Mouse (Mus musculus) cerebellum, adult 2 months (tissue): ENCODE measurements around the gene Edc3. TPM values are rescaled to one million over a fixed set of nuclear protein-coding genes. Genes with fewer than 3 reads are reported as not detected.
A peak's percentile ranks its signal among the peaks of the same experiment; 100 is the strongest.

ENCODE experiments used
- DNase-seq, 2 experiments: peaks; one replicate each; pipeline ENCODE4 v3.0.0; 2021
- H3K27ac ChIP-seq: fragments of 200-500 bp; 2 replicates; pipeline ENCODE4 v1.5.1; 2012; ENCODE audit warnings: low read length, control low read depth, inconsistent platforms; ENCODE audit not compliant: insufficient read depth
- H3K27me3 ChIP-seq: fragments of 200-500 bp; 2 replicates; pipeline ENCODE4 v1.6.1; 2012; ENCODE audit warnings: inconsistent platforms, mild to moderate bottlenecking, low read length, moderate library complexity; ENCODE audit not compliant: control insufficient read depth, insufficient read depth
- H3K4me1 ChIP-seq: fragments of 200-500 bp; 2 replicates; pipeline ENCODE4 v1.6.1; 2011; ENCODE audit warnings: low read length; ENCODE audit not compliant: control insufficient read depth, insufficient read depth
- H3K4me3 ChIP-seq: fragments of 200-500 bp; replicated peaks from 2 replicates; pipeline ENCODE3; 2011; ENCODE audit warnings: mild to moderate bottlenecking, low read depth, low read length, control low read depth; ENCODE audit not compliant: insufficient read depth
- CTCF ChIP-seq: fragments of 200-500 bp; IDR thresholded peaks from 2 replicates; pipeline ENCODE4 v1.5.1; 2011; ENCODE audit warnings: low read depth, mild to moderate bottlenecking, control low read depth, low read length, moderate library complexity, borderline replicate concordance; ENCODE audit not compliant: insufficient read depth
- POLR2A ChIP-seq: fragments of 200-500 bp; IDR thresholded peaks from 2 replicates; pipeline ENCODE4 v1.6.1; 2011; ENCODE audit warnings: low read length, control low read depth, borderline replicate concordance; ENCODE audit not compliant: insufficient read depth
- WGBS: fragments of 180-500 bp; shearing (Covaris S2); methylation state at CpG from one replicate; pipeline ENCODE4 v1.1.7; 2018; 5-methylcytosine and 5-hydroxymethylcytosine counted together
- polyA plus RNA-seq: library from polyadenylated mRNA; depleted of rRNA; stranded (reverse); fragments of >200 nt; gene quantifications from 2 replicates; pipeline ENCODE4 v1.2.3, GENCODE M21; 2012

The Edc3 gene
- polyA plus RNA-seq, 1 experiment = 16.1 TPM

DNA sequence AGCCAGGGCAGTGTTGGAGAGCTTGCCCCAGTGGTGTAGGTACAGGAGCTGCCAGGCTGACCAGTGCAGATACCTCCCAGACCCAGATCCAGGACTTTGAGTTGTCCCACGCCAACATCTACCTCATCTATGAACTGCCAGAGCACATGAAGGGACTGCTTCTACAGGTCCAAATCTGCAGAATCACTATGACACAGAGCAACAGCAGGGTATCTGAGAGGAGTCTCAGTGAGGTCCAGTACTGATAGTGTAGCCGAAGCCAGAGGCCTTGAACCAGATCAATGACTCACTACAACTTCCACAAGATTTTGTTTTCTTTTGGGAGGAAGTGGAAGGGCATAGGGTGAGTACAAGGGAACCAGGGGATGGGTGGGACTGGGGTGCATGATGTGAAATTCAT, 20.6 kb upstream of the Edc3 start, which contains the start of gene Cyp1a1:
TSS of gene Cyp1a1 (plus strand) at position 178 of the 400 bp plus-strand sequence.
- DNase-seq = no peak
- TF ChIP-seq POLR2A = no peak
- no peak for TF ChIP-seq CTCF
- Histone ChIP-seq H3K27ac (no peak within 1 kb of the TSS), H3K4me3 (no peak within 1 kb of the TSS), H3K4me1 (no peaks in the 10 kb centered on the region), H3K27me3 (no peaks in the 10 kb centered on the region)
- 90% methylated on average over 2 of the region's 2 CpGs for WGBS

GRCm38 (mm10) chr9:57688158-57688557, 20.2 kb upstream of the Edc3 start:
- no peaks in the 10 kb centered on the region for H3K4me1 ChIP-seq
- 51% methylated on average over 2 of the region's 2 CpGs for WGBS
- no peak for DNase-seq
- peak; percentile 5; the same call in 1 of the 2 replicates for TF ChIP-seq CTCF
- TF ChIP-seq POLR2A = no peak
- H3K27me3 ChIP-seq = no peaks in the 10 kb centered on the region
- no peak overlapping the region for H3K27ac ChIP-seq
- H3K4me3 ChIP-seq = no peak overlapping the region

DNA sequence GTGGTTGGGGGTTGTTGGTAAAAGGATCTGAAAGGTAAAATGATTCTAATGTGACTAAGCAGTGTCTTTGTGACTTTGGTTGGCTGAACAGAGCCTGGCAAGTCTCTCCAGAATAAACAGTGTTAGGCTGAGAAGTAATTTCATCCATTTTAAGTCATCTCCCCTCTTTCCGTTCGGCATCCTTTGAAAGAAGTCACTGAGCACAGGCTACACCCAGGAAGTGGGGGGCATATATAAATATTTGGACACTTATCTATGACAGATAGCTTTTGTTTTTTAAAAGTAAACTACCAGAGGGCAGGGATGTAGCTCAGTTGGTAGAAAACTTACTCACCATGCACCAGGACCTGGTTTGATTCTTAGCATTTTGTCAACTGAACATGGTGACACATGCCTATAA, 19.7 kb upstream of the Edc3 start:
- Histone ChIP-seq H3K27ac (no peak overlapping the region), H3K4me1 (no peaks in the 10 kb centered on the region), H3K27me3 (no peaks in the 10 kb centered on the region), H3K4me3 (no peak overlapping the region)
- no peak for DNase-seq
- TF ChIP-seq POLR2A = no peak
- 91% methylated on average over 2 of the region's 2 CpGs for WGBS

GRCm38 (mm10) chr9:57694108-57694507, 14.2 kb upstream of the Edc3 start:
- Histone ChIP-seq H3K27me3 (no peaks in the 10 kb centered on the region), H3K4me3 (no peak overlapping the region), H3K4me1 (no peaks in the 10 kb centered on the region), H3K27ac (no peak overlapping the region)
- DNase-seq = no peak
- no peak for TF ChIP-seq CTCF
- no peak for TF ChIP-seq POLR2A
- WGBS = 87% methylated on average over 2 of the region's 2 CpGs

- H3K4me3 ChIP-seq = peak overlapping the region; percentile 77
- no peaks in the 10 kb centered on the region for H3K27me3 ChIP-seq
- no peaks in the 10 kb centered on the region for H3K4me1 ChIP-seq
- TF ChIP-seq CTCF (no peak), POLR2A (no peak)
- no peak overlapping the region for H3K27ac ChIP-seq
- peak; percentile 70 to 78 for DNase-seq
- 4% methylated on average over 42 of the region's 42 CpGs for WGBS
Observed at GRCm38 (mm10) chr9:57696380-57697285, 11.7 kb upstream of the Edc3 start.

DNA sequence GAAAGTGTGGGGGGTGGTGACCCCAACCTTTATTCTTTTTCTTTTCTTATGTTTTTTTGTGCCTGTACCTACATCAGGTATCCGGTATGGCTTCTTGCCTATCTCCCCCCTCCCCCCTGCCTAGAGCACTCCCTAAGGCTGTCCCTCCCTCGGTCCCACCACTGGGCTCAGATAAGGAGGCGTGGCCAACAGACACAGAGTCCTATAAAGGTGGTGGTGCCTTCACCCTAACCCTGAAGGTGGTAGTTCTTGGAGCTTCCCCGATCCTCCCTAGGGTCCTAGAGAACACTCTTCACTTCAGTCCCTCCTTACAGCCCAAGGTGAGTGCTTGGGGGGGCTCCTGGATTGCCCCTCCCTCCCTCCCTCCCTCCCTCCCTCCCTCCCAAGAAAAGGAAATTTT, 11.0 kb upstream of the Edc3 start:
- H3K4me3 ChIP-seq = no peak overlapping the region
- DNase-seq = no peak
- TF ChIP-seq POLR2A = no peak
- no peak for TF ChIP-seq CTCF
- H3K4me1 ChIP-seq = no peaks in the 10 kb centered on the region
- no peak overlapping the region for H3K27ac ChIP-seq
- no peaks in the 10 kb centered on the region for H3K27me3 ChIP-seq
- 62% methylated on average over 4 of the region's 4 CpGs for WGBS

DNA sequence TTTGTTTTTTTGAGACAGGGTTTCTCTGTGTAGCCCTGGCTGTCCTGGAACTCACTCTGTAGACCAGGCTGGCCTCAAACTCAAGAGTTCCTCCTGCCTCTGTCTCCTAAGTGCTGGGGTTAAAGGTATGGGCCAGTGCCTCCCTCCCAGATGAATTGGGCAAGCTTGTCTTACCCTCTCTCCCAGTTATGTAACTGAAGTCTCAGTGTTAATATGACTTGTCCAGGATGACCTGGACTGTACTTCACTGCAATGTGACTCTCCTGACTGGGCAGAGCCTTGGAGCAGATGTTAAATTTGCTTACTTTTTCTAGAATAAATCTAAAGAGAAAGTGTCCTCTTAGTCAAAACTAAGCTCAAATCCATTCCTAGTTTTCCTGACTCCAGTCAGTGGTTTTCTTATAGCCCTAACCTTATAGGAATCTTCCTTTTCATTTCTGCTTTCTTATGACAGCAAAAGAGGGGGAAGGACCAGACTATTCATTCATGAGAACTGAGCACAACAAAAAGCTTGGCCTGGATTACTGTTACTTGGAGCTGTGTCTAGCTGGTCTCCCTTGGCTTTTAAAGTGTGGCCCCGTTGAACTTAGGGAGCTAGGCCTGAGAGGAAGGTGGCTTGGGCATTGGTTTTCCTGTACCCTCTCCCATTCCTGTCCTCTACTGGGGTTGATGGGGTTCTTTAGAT, 9.7 kb upstream of the Edc3 start:
- Histone ChIP-seq H3K27ac (no peak overlapping the region), H3K4me1 (no peaks in the 10 kb centered on the region), H3K4me3 (no peak overlapping the region), H3K27me3 (no peaks in the 10 kb centered on the region)
- WGBS = 63% methylated on average over 1 of the region's 1 CpGs
- TF ChIP-seq POLR2A = no peak
- TF ChIP-seq CTCF = no peak
- no peak for DNase-seq
